Mouse (Mus musculus): ENCODE measurements around the gene Hspa8.

GRCm38 (mm10) chr9:40776459-40777248 lies 24.1 kb upstream of the Hspa8 start:
- TF ChIP-seq POLR2A (IDR thresholded peaks at IDR 0.05; ENCODE audit: insufficient read depth, low read depth, low read length): no peak
- no peak for TF ChIP-seq CTCF (IDR thresholded peaks at IDR 0.05; ENCODE audit: insufficient read depth, low read depth, low read length)

Data from olfactory bulb, adult 2 months (tissue).